Mouse (Mus musculus): Measurements from ENCODE around the gene Bpgm.

DNA sequence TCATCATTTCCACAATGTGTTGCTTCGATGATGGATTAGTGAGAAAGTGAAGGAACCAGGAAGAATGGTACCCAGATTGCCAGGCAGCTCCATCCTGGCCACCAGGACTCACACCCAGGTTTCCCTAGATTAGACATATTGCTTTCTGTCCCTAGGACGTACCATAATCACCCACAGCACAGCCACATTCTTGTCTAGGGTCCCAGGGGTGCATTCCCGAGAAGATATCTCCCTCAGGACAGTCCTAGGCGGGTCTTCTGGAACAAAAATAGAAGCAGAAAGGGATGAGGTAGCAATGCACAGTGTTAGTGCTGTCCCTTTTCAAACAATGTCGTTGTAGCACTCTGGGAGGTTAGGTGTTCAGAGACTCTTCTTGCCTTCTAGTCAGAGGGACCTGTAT lies 57.9 kb downstream of the Bpgm start:
- TF ChIP-seq CTCF (IDR thresholded peaks at IDR 0.05; ENCODE audit: low read depth, low read length) = no peak
- no peak for TF ChIP-seq POLR2A (IDR thresholded peaks at IDR 0.05; ENCODE audit: borderline replicate concordance, low read depth, low read length)
